Mouse (Mus musculus) embryonic facial prominence, embryonic 12.5 days (tissue): ENCODE measurements around the gene Lrrc10. TPM values are rescaled to one million over a fixed set of nuclear protein-coding genes. Genes with fewer than 3 reads are reported as not detected.

Experiments
- ATAC-seq: fragments of 200-750 bp; cut with Nextera tagmentation; 2 replicates; pipeline ENCODE4 v1.8.0; 2017; ENCODE audit not compliant: insufficient number of reproducible peaks, insufficient read depth, low FRiP score, low TSS enrichment
- H3K27ac ChIP-seq: fragments of 300-500 bp; sonication (generic); 2 replicates; pipeline ENCODE4 v1.5.1; 2016; ENCODE audit warnings: mild to moderate bottlenecking
- H3K27me3 ChIP-seq: fragments of 300-500 bp; sonication (generic); 2 replicates; pipeline ENCODE4 v1.6.1; 2016; ENCODE audit warnings: mild to moderate bottlenecking, moderate library complexity
- H3K36me3 ChIP-seq: fragments of 300-500 bp; sonication (generic); 2 replicates; pipeline ENCODE4 v1.6.1; 2016; ENCODE audit warnings: mild to moderate bottlenecking
- H3K4me1 ChIP-seq: fragments of 300-500 bp; sonication (generic); 2 replicates; pipeline ENCODE4 v1.6.1; 2016
- H3K4me2 ChIP-seq: fragments of 300-500 bp; sonication (generic); replicated peaks from 2 replicates; pipeline ENCODE4 v1.6.1; 2016; ENCODE audit warnings: mild to moderate bottlenecking, moderate library complexity
- H3K4me3 ChIP-seq: fragments of 300-500 bp; sonication (generic); 2 replicates; pipeline ENCODE4 v1.5.1; 2016; ENCODE audit warnings: mild to moderate bottlenecking
- H3K9ac ChIP-seq: fragments of 300-500 bp; sonication (generic); 2 replicates; pipeline ENCODE4 v1.6.1; 2016; ENCODE audit warnings: mild to moderate bottlenecking, moderate library complexity
- H3K9me3 ChIP-seq: fragments of 300-500 bp; sonication (generic); 2 replicates; pipeline ENCODE4 v1.6.1; 2016; ENCODE audit warnings: mild to moderate bottlenecking, moderate library complexity
- WGBS: fragments of 180-500 bp; shearing (Covaris S2); methylation state at CpG from one replicate; pipeline ENCODE4 v1.1.7; 2016; 5-methylcytosine and 5-hydroxymethylcytosine counted together
- polyA plus RNA-seq: library from polyadenylated mRNA; unstranded; fragments of >200 nt; fragmentation: Nextera tagmentation; extraction: Ambion mirVana; gene quantifications from 2 replicates; pipeline ENCODE4 v1.2.1, GENCODE M21; 2016

Gene Lrrc10
- not detected in 2 replicates for polyA plus RNA-seq

DNA sequence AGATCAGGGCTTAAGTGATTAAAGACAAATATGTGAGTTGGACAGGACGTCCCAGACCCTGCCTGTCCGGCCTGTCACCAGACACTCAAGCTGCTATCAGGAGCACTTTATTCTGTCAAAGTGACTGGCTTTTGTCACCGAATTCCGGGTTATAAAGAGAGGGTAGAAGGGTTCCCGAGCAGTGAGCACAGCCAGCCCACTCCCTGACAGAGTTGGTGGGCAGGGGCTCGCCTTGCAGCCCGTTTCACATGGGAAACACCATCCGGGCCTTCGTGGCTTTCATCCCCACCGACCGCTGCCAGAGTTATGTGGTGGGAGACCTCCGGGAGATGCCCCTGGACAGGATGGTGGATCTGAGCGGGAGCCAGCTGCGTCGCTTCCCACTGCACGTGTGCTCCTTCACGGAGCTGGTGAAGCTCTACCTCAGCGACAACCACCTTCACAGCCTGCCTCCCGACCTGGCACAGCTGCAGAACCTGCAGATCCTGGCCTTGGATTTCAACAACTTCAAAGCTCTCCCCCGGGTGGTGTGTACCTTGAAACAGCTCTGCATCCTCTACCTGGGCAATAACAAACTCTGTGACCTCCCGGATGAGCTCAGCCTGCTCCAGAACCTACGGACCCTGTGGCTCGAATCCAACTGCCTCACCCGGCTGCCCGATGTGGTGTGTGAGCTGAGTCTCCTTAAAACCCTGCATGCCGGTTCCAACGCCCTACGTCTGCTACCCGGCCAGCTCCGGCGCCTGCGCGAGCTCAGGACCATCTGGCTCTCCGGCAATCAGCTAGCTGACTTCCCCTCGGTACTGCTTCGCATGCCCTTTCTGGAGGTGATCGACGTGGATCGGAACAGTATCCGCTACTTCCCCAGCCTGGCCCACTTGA, at the start of gene Lrrc10:
Gene Lrrc10 (plus strand): TSS at position 167 of the 882 bp plus-strand sequence.
- no peak for ATAC-seq
- Histone ChIP-seq H3K4me3 (no peak within 1 kb of the TSS), H3K9ac (no peak within 1 kb of the TSS), H3K27me3 (0 out of 2 replicates have a peak, but pooled peaks cover 4% of the 10 kb centered on the region), H3K9me3 (no peaks in the 10 kb centered on the region), H3K4me1 (peaks cover 11% of the 10 kb centered on the region), H3K4me2 (peak within 1 kb of the TSS; percentile 32), H3K27ac (no peak within 1 kb of the TSS), H3K36me3 (peaks cover 13% of the 10 kb centered on the region)
- 46% methylated on average over 40 of the region's 40 CpGs for WGBS

DNA sequence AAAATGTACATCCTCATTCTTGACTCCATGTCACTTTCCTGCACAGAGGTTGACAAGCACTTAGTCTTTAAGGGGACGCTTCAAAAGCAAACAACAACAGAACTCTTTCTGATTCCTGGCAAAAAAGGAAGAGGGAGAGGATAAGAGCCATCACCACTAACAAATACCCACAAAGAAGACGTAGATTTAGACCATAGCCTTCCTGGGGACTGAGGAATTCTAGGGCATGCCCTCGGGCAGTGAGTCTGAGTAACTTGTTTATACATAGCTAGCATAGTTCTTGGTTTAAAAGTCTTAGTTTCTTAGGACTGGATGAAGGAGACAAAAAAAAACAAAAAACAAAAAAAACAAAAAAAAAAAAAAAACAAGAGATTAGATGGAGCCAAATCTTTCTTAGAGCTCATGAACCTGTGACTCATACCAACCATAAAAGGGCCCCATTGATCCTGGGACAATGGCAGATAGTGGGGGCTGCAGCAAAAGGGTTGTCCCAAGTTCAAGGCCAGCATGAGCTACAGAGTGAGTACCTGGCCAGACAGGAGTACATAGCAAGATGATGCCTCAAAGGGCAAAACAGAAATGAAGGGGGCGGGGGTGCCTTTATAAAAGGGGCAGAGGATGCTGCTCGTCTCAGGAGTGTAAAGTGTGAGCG, 49.4 kb upstream of the Lrrc10 start:
- Histone ChIP-seq H3K9me3 (no peaks in the 10 kb centered on the region), H3K36me3 (no peaks in the 10 kb centered on the region), H3K4me1 (no peaks in the 10 kb centered on the region; the same call in 1 of the 2 replicates), H3K9ac (no peak overlapping the region), H3K27me3 (no peaks in the 10 kb centered on the region), H3K27ac (no peak overlapping the region), H3K4me3 (no peak overlapping the region), H3K4me2 (no peak overlapping the region)
- WGBS = 62% methylated on average over 6 of the region's 6 CpGs
- no peak for ATAC-seq

DNA sequence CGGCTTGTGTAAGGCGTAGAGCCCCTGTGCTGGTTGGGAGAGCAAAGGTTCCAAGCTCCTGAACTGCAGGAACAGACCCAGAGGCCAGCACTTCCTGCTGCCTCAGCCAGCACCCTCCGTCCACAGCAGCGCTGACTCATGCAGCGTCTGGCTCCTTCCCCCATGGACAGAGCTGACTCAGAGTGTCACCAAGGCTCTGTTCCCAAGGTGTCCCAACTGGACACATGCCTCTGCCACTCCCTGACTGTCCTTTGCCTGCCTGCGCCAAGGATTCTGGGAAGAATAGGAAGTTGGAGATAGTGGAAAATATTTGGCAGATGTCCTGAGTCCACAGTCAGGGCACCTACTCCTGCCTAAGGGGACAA, 48.9 kb upstream of the Lrrc10 start:
- ATAC-seq = no peak
- no peak overlapping the region for H3K4me2 ChIP-seq
- no peaks in the 10 kb centered on the region for H3K36me3 ChIP-seq
- no peak overlapping the region for H3K27ac ChIP-seq
- no peaks in the 10 kb centered on the region; the same call in 1 of the 2 replicates for H3K4me1 ChIP-seq
- no peak overlapping the region for H3K4me3 ChIP-seq
- 61% methylated on average over 6 of the region's 6 CpGs for WGBS
- H3K27me3 ChIP-seq = no peaks in the 10 kb centered on the region
- H3K9ac ChIP-seq = no peak overlapping the region
- H3K9me3 ChIP-seq = no peaks in the 10 kb centered on the region

DNA sequence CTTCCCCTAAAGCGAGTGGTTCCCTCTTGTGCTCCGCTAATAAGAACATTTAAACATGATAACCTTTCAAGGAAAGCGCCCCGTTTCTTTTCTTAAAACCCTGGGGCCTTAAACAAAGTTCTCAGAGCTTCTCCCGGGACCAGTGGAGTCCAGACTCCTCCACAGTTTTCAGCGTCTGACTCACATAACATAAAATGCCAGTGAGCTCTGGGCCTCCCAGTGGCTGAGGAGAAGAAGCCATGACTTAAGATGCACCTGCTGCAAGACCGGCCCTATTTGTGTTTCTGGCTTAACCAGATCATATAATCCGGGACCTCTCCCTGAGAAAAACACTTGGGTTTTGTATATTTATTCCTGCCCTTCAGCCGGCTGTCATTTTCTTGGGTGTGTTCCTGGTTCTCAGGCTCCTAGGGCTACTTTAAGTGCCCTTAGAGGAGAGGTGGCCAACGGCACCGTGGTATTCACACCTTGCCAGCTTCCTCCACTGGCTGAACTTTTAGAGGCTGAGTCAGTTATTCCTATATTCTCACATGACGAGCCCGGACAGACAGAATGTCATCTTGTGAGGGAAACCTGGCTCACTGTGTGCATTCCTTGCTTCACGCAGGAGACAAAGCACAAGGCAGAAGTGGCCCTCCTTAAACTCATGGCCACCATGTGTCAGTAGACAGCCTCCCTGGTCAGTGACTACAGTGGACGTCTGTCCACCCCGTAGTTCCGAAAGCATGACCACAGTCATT, 46.3 kb upstream of the Lrrc10 start:
- Histone ChIP-seq H3K27me3 (no peaks in the 10 kb centered on the region), H3K27ac (no peak overlapping the region), H3K36me3 (no peaks in the 10 kb centered on the region), H3K9ac (no peak overlapping the region), H3K4me1 (no peaks in the 10 kb centered on the region; the same call in 1 of the 2 replicates), H3K4me3 (no peak overlapping the region), H3K4me2 (no peak overlapping the region), H3K9me3 (no peaks in the 10 kb centered on the region)
- no peak for ATAC-seq
- 82% methylated on average over 17 of the region's 17 CpGs for WGBS

DNA sequence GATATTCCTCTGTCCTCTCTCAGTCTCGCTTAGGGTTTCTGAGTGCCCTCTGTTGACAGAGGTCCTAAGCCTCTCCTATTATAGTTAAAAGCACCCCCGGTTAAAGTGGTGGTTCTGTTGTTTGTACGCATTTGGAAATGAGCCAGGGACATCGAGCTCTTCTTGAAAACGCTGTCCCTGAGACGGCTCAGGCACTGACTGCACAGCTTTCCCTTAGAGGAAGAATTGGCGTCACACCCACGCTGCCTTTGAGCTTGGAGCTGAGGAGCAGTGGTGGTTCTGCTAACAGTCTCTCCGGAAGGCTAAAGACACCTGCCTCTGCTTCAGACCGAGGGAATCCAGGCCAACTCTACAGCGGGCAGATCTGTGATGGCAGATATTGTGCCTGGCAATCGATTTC, 44.2 kb upstream of the Lrrc10 start:
- 73% methylated on average over 12 of the region's 12 CpGs for WGBS
- no peak overlapping the region for H3K4me2 ChIP-seq
- H3K27me3 ChIP-seq = no peaks in the 10 kb centered on the region
- H3K9ac ChIP-seq = no peak overlapping the region
- ATAC-seq = no peak
- no peaks in the 10 kb centered on the region for H3K4me1 ChIP-seq
- H3K4me3 ChIP-seq = no peak overlapping the region
- H3K36me3 ChIP-seq = no peaks in the 10 kb centered on the region
- no peak overlapping the region for H3K27ac ChIP-seq
- no peaks in the 10 kb centered on the region for H3K9me3 ChIP-seq

DNA sequence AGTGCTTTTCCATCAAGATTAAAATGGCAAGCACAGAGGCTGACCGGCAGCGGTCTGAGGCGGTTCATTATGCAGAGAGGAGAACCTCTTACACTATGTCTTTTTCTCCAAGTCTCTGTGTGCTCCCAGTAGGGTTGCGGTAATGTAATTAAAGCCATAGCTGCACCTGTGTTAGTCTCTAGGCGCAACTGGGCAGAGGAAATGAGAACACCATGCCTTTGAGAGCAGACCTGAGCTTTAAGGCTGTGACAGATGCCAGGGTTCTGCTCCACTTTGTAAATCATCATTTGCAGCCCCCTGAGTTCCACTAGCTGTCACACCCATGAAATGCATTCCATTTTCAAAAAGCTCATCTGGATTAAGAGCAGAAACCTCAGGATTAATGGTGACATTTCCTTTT, 40.4 kb upstream of the Lrrc10 start:
- ATAC-seq = no peak
- Histone ChIP-seq H3K9ac (no peak overlapping the region), H3K4me3 (no peak overlapping the region), H3K27me3 (no peaks in the 10 kb centered on the region), H3K27ac (no peak overlapping the region), H3K4me1 (no peaks in the 10 kb centered on the region), H3K36me3 (no peaks in the 10 kb centered on the region), H3K4me2 (no peak overlapping the region), H3K9me3 (no peaks in the 10 kb centered on the region)
- WGBS = 70% methylated on average over 5 of the region's 5 CpGs

DNA sequence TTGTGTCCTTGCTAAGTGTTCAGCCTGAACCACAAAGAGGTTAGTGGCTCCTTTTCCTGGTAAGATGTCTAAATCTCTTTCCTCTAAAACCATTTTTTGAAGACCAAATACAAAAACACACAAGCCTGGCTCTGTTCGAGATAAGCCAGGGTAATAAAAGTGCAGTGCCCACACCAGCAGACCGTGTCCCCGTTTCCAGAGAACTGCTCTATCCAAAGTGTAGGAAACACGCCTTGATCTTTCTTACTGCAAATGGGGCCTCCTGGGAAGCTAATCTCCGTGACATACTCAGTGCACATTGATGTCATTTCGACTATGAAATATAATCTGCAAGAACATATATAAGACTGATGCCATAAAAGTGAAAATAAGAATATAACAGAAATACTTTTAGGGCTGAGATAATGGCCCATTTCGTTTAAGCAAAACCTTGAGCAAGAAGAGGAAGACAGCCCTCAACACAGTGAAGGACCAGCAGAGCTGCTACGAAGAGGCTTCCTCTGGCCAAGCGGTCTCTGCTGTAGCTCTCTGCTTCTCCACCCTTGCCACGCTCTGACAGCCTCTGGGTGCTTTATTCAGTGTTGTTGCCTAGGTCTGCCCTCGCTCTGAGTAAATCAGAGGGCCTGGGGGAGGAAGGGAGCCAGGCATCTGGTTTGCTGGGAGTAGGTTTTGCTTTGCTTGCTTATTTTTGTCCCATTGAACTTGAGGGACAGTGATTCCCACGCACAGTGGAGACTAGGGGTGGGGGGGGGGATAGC, 39.3 kb upstream of the Lrrc10 start:
- ATAC-seq = no peak
- WGBS = 65% methylated on average over 12 of the region's 12 CpGs

DNA sequence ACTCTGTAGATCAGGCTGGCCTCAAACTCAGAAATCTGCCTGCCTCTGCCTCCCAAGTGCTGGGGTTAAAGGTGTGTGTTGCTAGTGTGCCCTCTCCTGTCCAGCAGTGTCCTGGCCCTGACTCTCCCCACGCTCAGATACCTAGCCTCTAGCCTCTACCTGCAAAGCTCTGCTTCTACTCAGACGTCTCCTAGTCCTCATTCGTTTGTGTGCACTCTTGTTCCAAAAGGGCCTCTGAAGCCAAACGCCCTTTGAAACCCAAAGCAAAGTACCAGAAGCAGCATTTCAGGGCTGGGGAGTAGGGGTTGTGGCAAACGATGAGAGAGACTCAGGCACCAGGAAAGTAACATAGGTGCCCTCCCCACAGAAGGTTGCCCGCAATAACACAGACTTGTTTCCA, 35.5 kb upstream of the Lrrc10 start:
- H3K9me3 ChIP-seq = no peaks in the 10 kb centered on the region
- no peaks in the 10 kb centered on the region for H3K36me3 ChIP-seq
- H3K4me1 ChIP-seq = no peaks in the 10 kb centered on the region
- no peak overlapping the region for H3K4me3 ChIP-seq
- ATAC-seq = no peak
- no peak overlapping the region for H3K4me2 ChIP-seq
- 77% methylated on average over 6 of the region's 6 CpGs for WGBS
- H3K9ac ChIP-seq = no peak overlapping the region
- no peak overlapping the region for H3K27ac ChIP-seq
- H3K27me3 ChIP-seq = no peaks in the 10 kb centered on the region

More for the DNA sequence above, 39.3 kb upstream of the Lrrc10 start:
- no peaks in the 10 kb centered on the region for H3K36me3 ChIP-seq
- no peak overlapping the region for H3K9ac ChIP-seq
- H3K4me2 ChIP-seq = no peak overlapping the region
- no peaks in the 10 kb centered on the region for H3K4me1 ChIP-seq
- H3K9me3 ChIP-seq = no peaks in the 10 kb centered on the region
- H3K4me3 ChIP-seq = no peak overlapping the region
- no peak overlapping the region for H3K27ac ChIP-seq
- no peaks in the 10 kb centered on the region for H3K27me3 ChIP-seq

DNA sequence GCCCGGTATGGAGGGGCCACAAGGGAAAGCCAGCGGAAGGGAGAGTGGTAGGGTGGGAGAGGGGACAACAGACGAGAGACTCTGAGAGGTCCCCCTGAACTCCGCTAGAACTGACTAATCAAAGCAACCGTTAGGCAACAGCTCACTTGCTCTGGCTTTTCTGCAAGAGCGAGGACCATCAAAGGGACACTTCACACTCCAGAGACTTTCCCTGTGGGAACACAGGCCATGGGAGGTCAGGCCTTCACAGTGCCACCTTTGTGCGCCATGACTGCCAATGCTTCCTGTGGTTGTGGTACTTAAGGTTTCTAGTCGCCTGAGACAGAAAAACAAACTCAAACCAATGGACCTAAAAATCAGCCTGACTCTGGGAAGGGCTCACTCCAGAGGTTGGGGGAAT, 34.1 kb upstream of the Lrrc10 start:
- Histone ChIP-seq H3K9me3 (no peaks in the 10 kb centered on the region), H3K9ac (no peak overlapping the region), H3K4me1 (no peaks in the 10 kb centered on the region), H3K4me3 (no peak overlapping the region), H3K27me3 (no peaks in the 10 kb centered on the region), H3K4me2 (no peak overlapping the region), H3K36me3 (no peaks in the 10 kb centered on the region), H3K27ac (no peak overlapping the region)
- no peak for ATAC-seq
- WGBS = 40% methylated on average over 8 of the region's 8 CpGs

DNA sequence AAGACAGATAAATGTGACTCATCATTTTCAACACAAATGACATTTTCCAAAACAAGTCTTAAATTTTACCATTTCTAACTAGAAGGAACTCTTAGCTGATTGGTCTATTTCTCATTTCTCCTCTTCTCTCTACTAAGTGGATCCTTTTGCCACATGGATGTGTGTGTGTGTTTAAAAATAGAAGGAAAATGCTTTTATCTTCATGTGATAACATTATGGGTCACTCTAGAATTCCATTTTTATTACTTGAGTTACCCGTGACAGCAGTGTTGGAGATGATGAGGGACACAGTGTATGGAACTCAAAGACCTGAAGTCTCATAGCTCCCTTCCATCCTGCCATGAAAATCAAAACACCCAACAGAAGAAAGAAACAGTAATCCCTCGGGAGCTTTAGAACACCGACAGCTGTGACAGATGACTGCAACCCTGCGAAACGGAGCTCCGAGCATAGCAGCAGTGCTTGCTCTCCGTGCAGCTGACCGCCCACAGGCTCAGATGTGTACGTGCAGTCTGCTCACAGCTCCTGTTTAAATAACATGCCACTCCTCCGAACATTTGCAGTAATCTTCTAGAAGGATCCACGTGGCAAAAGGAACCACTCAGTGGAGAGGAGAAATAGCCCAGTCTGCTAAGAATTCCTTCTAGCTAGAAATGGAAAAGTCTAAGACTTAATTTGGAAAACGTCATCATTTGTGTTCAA, 31.3 kb upstream of the Lrrc10 start:
- no peaks in the 10 kb centered on the region for H3K9me3 ChIP-seq
- no peaks in the 10 kb centered on the region for H3K4me1 ChIP-seq
- ATAC-seq = no peak; the same call in 1 of the 2 replicates
- no peaks in the 10 kb centered on the region for H3K27me3 ChIP-seq
- no peak overlapping the region for H3K27ac ChIP-seq
- 29% methylated on average over 12 of the region's 12 CpGs for WGBS
- no peaks in the 10 kb centered on the region for H3K36me3 ChIP-seq
- no peak overlapping the region for H3K4me2 ChIP-seq
- no peak overlapping the region for H3K4me3 ChIP-seq
- no peak overlapping the region for H3K9ac ChIP-seq

DNA sequence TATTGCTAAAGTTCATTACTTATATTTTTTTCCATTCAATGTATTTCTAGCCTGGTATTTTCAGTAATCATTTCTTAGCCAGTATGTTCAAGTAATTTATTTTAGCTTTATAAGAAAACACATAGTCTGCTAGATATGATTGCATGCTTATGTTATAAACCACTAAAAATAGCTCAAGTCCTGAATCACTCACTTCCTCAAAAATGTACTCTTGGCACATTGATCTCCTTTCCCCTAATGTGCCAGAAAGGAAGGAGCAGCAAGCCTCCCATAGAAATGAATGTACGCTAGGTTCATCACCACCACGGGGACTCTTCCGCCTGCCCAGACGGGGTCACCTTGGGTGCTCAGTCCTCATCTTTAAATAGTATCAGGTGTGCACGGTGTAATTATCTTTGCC, 30.6 kb upstream of the Lrrc10 start:
- H3K36me3 ChIP-seq = no peaks in the 10 kb centered on the region
- H3K9ac ChIP-seq = no peak overlapping the region
- H3K27ac ChIP-seq = no peak overlapping the region
- WGBS = 85% methylated on average over 5 of the region's 5 CpGs
- H3K9me3 ChIP-seq = no peaks in the 10 kb centered on the region
- no peaks in the 10 kb centered on the region for H3K27me3 ChIP-seq
- ATAC-seq = no peak
- no peak overlapping the region for H3K4me2 ChIP-seq
- no peak overlapping the region for H3K4me3 ChIP-seq
- H3K4me1 ChIP-seq = no peaks in the 10 kb centered on the region
